Mouse (Mus musculus): Measurements from ENCODE around the gene Uqcc2. TPM values are rescaled to one million over a fixed set of nuclear protein-coding genes. Genes with fewer than 3 reads are reported as not detected.
A peak's percentile ranks its signal among the peaks of the same experiment; 100 is the strongest.

Gene Uqcc2
- polyA plus RNA-seq, 1 experiment from 2014 or later = 390 TPM

DNA sequence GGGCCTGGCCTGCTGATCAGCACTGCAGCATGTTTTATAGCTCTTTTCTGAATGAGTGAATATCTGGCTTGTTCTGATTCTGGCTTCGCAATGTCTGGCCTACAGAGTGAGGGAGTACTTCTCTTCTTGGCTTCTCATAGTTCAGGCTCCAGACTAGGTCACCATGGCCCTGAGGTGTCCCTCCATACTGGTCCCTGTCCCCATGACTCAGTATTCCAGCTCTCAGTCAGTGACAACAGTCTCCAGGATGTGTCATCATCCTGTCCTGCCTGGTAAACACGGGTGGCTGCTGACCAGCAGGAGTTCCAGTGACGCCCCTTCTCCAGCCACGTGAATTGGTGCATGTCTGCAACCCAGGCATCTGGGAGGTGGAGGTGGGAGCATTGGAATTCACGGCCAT lies 37.4 kb upstream of the Uqcc2 start:
- H3K4me1 ChIP-seq = peaks cover 12% of the 10 kb centered on the region
- no peaks in the 10 kb centered on the region for H3K9me3 ChIP-seq (replicated peaks)
- H3K27ac ChIP-seq (replicated peaks) = no peak overlapping the region
- no peak for ATAC-seq (ENCODE audit: low FRiP score)
- no peaks in the 10 kb centered on the region for H3K36me3 ChIP-seq
- no peaks in the 10 kb centered on the region for H3K27me3 ChIP-seq (replicated peaks)
- H3K4me2 ChIP-seq = no peak overlapping the region
- H3K9ac ChIP-seq (replicated peaks) = no peak overlapping the region
- no peak overlapping the region for H3K4me3 ChIP-seq (replicated peaks)
- WGBS = 77% methylated on average over 5 of the region's 5 CpGs

DNA sequence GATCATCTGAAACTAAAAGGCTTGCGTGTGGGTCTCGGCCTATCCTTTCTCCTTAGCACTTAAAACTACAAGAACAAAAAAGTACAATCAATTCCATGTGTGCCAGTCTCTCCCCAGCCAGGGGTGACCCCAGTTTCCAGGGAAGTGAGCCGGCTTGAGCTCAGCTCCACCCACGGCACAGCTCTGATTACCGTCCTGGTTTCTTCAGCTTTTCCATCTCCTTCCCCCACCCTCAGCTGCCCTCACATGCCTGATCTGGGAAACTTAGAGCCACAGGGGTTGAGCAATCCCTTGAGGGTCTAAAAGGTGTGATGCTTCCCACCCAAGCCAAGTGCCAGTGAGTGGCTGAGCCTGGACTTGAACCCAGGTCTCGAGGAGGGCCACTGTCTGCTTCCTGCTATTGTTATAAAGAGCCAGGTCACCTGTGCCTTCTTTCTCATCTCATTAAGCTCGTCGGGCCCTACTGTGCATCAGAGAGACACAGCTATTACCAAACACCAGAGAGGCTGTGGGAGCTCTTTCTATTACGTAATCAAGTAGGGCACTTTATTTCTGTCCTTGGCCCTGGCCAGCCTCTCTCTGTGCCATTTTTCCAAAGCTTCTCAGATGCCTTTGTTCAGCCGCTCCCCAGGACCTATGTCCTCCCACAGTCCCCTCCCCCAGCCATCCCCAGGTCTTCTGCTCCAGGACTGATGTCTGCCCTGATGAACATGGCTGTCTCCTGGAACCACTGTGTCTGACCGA lies 36.4 kb upstream of the Uqcc2 start:
- H3K4me1 ChIP-seq = peaks cover 9% of the 10 kb centered on the region
- H3K36me3 ChIP-seq = no peaks in the 10 kb centered on the region
- H3K9ac ChIP-seq (replicated peaks) = no peak overlapping the region
- no peak for ATAC-seq (ENCODE audit: low FRiP score)
- H3K4me3 ChIP-seq (replicated peaks) = no peak overlapping the region
- H3K9me3 ChIP-seq (replicated peaks) = no peaks in the 10 kb centered on the region
- no peaks in the 10 kb centered on the region for H3K27me3 ChIP-seq (replicated peaks)
- H3K27ac ChIP-seq (replicated peaks) = no peak overlapping the region
- 81% methylated on average over 11 of the region's 11 CpGs for WGBS
- no peak overlapping the region for H3K4me2 ChIP-seq

DNA sequence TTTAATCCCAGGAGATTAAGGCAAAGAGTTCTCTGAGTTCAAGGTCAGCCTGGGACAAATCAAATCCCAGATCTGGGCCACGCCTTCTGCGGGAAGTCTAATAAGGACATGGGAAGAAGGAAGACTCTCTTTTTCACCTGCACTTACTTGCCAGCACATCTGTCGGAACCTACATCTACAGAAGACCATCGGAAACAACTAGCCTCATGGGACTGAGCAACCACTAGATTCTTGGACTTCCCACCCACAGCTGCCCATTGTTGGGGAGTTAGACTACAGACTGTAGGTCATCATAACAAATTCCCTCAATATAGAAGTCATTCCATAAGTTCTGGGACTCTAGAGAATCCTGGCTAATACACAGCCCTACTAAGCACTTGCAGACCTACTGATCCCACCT lies 34.9 kb upstream of the Uqcc2 start:
- no peak overlapping the region for H3K4me2 ChIP-seq

DNA sequence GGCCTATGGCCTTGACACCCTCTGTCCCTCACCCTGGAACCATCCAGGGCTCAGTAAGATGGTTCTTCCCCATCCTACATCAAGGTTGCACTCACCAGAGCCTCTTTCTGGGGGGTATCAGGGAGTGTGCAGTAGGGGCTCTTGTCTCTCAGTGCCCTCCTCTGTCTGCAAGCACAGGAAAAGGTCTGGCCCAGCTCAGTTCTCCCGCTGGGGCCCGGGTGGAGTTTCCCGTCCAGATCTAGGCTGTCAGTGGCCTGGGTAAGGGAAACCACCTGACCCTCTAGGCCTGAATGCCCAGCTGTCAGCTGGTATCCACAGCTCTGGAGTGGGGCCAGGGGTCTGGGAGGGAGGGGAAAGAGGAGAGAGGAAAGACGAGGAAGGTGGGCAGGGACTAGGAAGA lies 33.8 kb upstream of the Uqcc2 start, which contains the start of gene Ip6k3:
Gene Ip6k3 (minus strand): TSS at position 251 of the 400 bp plus-strand sequence.
- Histone ChIP-seq H3K27ac (replicated peaks) (no peak within 1 kb of the TSS), H3K4me2 (no peak within 1 kb of the TSS), H3K27me3 (replicated peaks) (no peaks in the 10 kb centered on the region), H3K4me3 (replicated peaks) (no peak within 1 kb of the TSS), H3K9ac (replicated peaks) (no peak within 1 kb of the TSS), H3K9me3 (replicated peaks) (no peaks in the 10 kb centered on the region), H3K36me3 (no peaks in the 10 kb centered on the region), H3K4me1 (peaks cover 18% of the 10 kb centered on the region)
- WGBS = 52% methylated on average over 4 of the region's 4 CpGs
- ATAC-seq (ENCODE audit: low FRiP score) = no peak

More for the DNA sequence above, 34.9 kb upstream of the Uqcc2 start:
- no peaks in the 10 kb centered on the region for H3K9me3 ChIP-seq (replicated peaks)
- no peak overlapping the region for H3K9ac ChIP-seq (replicated peaks)
- no peak overlapping the region for H3K4me3 ChIP-seq (replicated peaks)
- H3K27ac ChIP-seq (replicated peaks) = no peak overlapping the region
- no peaks in the 10 kb centered on the region for H3K27me3 ChIP-seq (replicated peaks)
- no peaks in the 10 kb centered on the region for H3K36me3 ChIP-seq
- 91% methylated on average over 4 of the region's 4 CpGs for WGBS
- no peak for ATAC-seq (ENCODE audit: low FRiP score)
- H3K4me1 ChIP-seq = peaks cover 11% of the 10 kb centered on the region

DNA sequence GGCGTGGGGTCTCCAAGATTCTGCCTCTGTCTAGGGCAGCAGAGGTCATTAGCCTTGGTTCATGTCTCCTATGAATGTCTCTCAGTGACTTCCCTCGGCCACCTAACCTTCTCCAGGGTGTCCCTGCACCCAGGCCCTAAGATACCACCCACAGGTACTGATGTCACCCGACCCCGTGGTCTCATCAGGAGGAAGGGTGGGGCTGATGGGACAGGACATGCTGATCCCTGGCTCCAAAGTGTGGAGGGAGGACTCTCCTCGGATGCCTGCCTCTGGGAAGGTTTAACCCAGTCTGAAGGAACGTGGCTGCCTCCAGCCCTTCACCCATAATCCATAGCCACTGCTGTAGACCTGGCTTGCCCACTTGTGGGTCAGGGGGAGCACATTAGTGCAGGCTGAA lies 33.2 kb upstream of the Uqcc2 start:
- WGBS = 79% methylated on average over 6 of the region's 6 CpGs

DNA sequence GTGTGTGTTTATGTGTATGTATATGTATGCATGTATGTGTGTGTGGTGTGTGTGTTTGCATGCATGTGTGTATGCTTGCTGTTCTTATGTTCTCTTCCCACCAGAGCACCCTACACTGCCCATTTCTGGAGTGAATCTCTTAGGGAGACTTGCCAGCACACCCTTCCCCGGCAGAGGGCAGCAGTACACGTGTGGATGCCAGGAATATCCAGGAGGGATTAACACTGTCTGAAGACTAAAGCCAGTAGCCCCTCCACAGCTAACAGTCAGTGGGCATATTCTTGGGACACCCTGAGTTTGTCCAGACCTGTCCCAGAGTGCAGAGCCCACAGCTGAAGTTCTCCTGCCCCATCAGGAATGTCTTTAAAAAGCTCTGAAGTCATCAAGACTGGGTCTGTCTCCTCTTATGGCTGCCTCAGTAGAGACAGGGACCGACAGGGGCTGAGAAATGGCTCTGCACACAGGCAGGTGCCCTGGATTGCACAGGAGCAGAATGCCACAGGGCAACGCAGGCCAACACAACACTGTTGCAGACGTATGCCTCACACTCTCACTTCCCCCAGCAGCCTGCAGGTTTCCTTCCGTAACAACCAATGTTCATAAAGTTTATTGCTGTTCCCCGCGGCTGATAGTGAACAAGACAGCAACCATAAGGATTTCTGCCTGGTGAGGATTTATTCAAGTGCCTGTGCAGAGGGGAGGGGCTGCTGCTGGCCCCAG lies 31.5 kb upstream of the Uqcc2 start:
- no peaks in the 10 kb centered on the region for H3K27me3 ChIP-seq (replicated peaks)
- no peak overlapping the region for H3K4me2 ChIP-seq
- peaks cover 18% of the 10 kb centered on the region for H3K4me1 ChIP-seq
- peak overlapping the region; percentile 51 for H3K27ac ChIP-seq (replicated peaks)
- no peak overlapping the region for H3K9ac ChIP-seq (replicated peaks)
- no peak overlapping the region for H3K4me3 ChIP-seq (replicated peaks)
- WGBS = 20% methylated on average over 8 of the region's 8 CpGs
- no peaks in the 10 kb centered on the region for H3K36me3 ChIP-seq
- ATAC-seq (ENCODE audit: low FRiP score) = peak; percentile 51; the same call in 1 of the 2 replicates
- no peaks in the 10 kb centered on the region for H3K9me3 ChIP-seq (replicated peaks)

More for the DNA sequence above, 33.2 kb upstream of the Uqcc2 start:
- Histone ChIP-seq H3K4me2 (no peak overlapping the region), H3K27ac (replicated peaks) (no peak overlapping the region), H3K27me3 (replicated peaks) (no peaks in the 10 kb centered on the region), H3K4me3 (replicated peaks) (no peak overlapping the region), H3K4me1 (peaks cover 18% of the 10 kb centered on the region), H3K36me3 (no peaks in the 10 kb centered on the region), H3K9ac (replicated peaks) (no peak overlapping the region), H3K9me3 (replicated peaks) (no peaks in the 10 kb centered on the region)
- ATAC-seq (ENCODE audit: low FRiP score) = no peak

DNA sequence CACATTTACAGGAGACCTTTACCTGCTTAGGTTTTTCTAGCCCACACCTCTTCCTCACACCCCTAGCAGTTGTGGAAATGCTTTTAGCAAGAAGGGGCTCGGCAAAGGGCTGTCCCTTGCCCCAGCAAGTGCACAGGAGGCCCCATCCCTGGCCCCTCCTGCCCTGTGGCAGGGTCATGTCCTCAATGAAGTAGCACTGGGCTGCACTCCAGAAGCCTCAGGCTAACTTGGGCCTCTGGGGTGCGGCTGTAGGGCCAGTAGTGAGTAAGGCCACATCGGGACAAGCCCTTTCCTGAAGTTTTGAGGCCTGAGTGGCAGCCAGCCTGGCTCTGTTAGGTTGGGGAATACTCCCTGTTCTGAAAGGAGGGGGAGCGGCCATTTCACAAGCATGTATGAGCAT lies 27.2 kb upstream of the Uqcc2 start:
- no peak overlapping the region for H3K4me3 ChIP-seq (replicated peaks)
- no peaks in the 10 kb centered on the region for H3K36me3 ChIP-seq
- 75% methylated on average over 4 of the region's 4 CpGs for WGBS
- peaks cover 18% of the 10 kb centered on the region for H3K4me1 ChIP-seq
- no peaks in the 10 kb centered on the region for H3K9me3 ChIP-seq (replicated peaks)
- no peak for ATAC-seq (ENCODE audit: low FRiP score)
- no peak overlapping the region for H3K9ac ChIP-seq (replicated peaks)
- H3K27me3 ChIP-seq (replicated peaks) = no peaks in the 10 kb centered on the region
- no peak overlapping the region for H3K4me2 ChIP-seq
- H3K27ac ChIP-seq (replicated peaks) = no peak overlapping the region

DNA sequence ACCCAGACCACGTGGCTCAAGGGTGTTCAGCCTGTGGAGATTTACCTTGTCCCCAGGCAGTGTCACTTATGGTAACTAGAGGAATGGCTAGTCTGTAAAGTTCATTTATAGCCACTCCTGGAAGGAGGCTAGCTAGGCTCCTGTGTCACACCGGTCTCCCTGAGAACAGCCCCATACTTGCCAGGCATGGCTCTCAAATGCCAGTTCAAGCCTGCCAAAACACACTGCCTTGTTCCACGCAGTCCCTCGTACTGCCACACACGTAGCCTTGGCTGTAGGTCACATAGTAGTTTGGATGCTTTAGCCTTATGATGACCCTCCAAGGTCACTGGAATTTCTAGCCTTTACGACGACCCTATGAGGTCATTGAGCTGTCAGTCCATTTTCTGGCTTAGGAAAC lies 25.5 kb upstream of the Uqcc2 start:
- H3K9me3 ChIP-seq (replicated peaks) = no peaks in the 10 kb centered on the region
- H3K4me1 ChIP-seq = peaks cover 9% of the 10 kb centered on the region
- H3K9ac ChIP-seq (replicated peaks) = no peak overlapping the region
- no peak overlapping the region for H3K27ac ChIP-seq (replicated peaks)
- ATAC-seq (ENCODE audit: low FRiP score) = no peak
- H3K27me3 ChIP-seq (replicated peaks) = no peaks in the 10 kb centered on the region
- no peak overlapping the region for H3K4me3 ChIP-seq (replicated peaks)
- no peaks in the 10 kb centered on the region for H3K36me3 ChIP-seq
- WGBS = 86% methylated on average over 7 of the region's 7 CpGs
- H3K4me2 ChIP-seq = no peak overlapping the region

DNA sequence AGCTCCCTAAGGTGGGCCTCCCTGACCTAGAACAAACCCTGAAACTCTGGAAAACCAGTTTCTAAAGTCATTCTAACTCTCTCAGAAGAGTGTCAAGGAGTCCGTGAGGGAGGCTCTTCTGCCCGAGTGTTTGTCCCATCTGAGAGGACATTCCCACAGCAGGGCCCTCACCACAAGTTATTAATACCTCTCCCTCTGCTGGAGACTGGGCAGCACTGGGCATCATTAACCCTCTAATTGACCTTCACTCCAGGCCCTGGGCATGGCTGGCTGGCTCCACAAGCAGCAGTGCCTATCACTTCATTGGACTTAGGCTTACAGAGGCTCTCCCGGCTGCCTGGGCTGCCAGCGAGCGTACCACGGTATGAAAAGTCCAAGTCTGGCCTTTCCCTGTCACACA lies 24.7 kb upstream of the Uqcc2 start:
- H3K4me3 ChIP-seq (replicated peaks) = no peak overlapping the region
- H3K4me1 ChIP-seq = peaks cover 14% of the 10 kb centered on the region
- H3K36me3 ChIP-seq = no peaks in the 10 kb centered on the region
- WGBS = 82% methylated on average over 6 of the region's 6 CpGs
- H3K4me2 ChIP-seq = no peak overlapping the region
- no peak for ATAC-seq (ENCODE audit: low FRiP score)
- H3K9me3 ChIP-seq (replicated peaks) = no peaks in the 10 kb centered on the region
- no peaks in the 10 kb centered on the region for H3K27me3 ChIP-seq (replicated peaks)
- H3K27ac ChIP-seq (replicated peaks) = no peak overlapping the region
- no peak overlapping the region for H3K9ac ChIP-seq (replicated peaks)

DNA sequence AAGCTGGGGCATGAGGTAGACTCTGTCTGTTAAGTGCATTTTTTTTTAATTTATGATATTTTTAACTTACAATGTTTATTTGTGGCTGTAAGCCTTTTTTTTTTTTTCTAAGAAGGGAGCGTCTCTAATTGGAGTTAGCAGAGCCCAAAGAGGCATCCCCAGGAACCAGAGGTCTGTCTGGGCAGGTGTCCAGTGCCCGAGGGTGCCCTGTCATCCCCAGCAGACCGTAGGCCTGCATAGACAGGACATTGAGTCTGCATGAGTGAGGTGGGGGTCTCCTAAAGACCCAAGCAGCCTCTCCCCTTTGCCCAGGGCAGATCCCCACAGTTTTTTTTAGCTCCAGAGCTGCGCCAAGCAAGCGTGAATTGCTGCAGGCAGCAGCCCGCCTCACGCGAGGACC lies 22.0 kb upstream of the Uqcc2 start:
- Histone ChIP-seq H3K27ac (replicated peaks) (no peak overlapping the region), H3K27me3 (replicated peaks) (no peaks in the 10 kb centered on the region), H3K4me3 (replicated peaks) (no peak overlapping the region), H3K4me1 (peaks cover 14% of the 10 kb centered on the region), H3K9me3 (replicated peaks) (no peaks in the 10 kb centered on the region), H3K36me3 (no peaks in the 10 kb centered on the region), H3K9ac (replicated peaks) (no peak overlapping the region), H3K4me2 (no peak overlapping the region)
- WGBS = 65% methylated on average over 8 of the region's 8 CpGs
- ATAC-seq (ENCODE audit: low FRiP score) = no peak

DNA sequence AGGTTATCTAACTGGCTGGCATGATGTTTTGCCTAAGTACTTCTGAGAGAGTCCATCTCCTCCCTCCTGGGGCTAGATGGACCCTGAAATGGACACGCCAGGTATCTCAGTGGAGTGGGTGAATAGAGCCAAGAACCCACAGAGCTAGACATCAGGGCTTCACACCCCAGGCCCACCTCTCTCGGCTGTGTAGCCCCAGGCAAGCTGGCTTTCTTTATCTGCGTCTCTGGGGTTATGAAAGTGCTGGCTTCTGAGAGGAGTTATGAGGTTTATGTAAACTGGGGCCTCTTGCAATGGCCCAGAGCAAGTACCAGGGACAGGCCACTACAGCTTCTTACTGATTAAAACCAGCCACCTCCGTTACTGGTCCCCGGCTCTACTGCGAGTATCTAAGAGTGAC lies 21.2 kb upstream of the Uqcc2 start:
- Histone ChIP-seq H3K4me3 (replicated peaks) (no peak overlapping the region), H3K27me3 (replicated peaks) (no peaks in the 10 kb centered on the region), H3K4me1 (peaks cover 19% of the 10 kb centered on the region), H3K9me3 (replicated peaks) (no peaks in the 10 kb centered on the region), H3K9ac (replicated peaks) (no peak overlapping the region), H3K4me2 (no peak overlapping the region), H3K27ac (replicated peaks) (no peak overlapping the region), H3K36me3 (no peaks in the 10 kb centered on the region)
- ATAC-seq (ENCODE audit: low FRiP score) = no peak
- 79% methylated on average over 6 of the region's 6 CpGs for WGBS

DNA sequence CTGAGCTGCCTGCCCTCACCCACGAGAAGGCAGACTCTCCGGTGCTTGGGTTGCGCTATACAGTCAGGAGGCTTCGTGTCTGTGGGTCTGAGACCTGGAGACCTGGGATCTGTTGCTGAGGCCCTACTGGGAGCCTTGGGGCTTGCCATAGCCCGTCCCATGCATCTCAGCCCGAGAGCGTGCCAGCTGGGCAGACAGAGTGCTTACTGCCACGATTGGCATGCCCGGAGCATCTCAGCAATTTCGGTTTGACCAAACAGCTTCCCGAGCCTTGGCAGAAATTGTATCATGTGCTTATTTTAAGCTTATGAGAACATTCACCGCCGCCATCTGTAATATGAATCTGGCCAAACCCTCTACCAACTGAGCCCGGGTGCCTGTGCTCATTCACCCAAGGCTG lies 20.5 kb upstream of the Uqcc2 start:
- no peak overlapping the region for H3K4me2 ChIP-seq
- H3K27ac ChIP-seq (replicated peaks) = no peak overlapping the region; the same call in 1 of the 2 replicates
- ATAC-seq (ENCODE audit: low FRiP score) = no peak
- H3K4me3 ChIP-seq (replicated peaks) = no peak overlapping the region
- H3K9ac ChIP-seq (replicated peaks) = no peak overlapping the region
- peaks cover 19% of the 10 kb centered on the region for H3K4me1 ChIP-seq
- 82% methylated on average over 14 of the region's 14 CpGs for WGBS
- H3K36me3 ChIP-seq = no peaks in the 10 kb centered on the region
- H3K9me3 ChIP-seq (replicated peaks) = no peaks in the 10 kb centered on the region
- no peaks in the 10 kb centered on the region for H3K27me3 ChIP-seq (replicated peaks)
